In genomic region chr10:12354106-12354505, GRCm38 (mm10) we compare ENCODE assay signal across 21 mouse cellular contexts.
A peak's percentile ranks its signal among the peaks of the same experiment; 100 is the strongest.
DNase-seq lines count a peak whose midpoint lies in the region; ATAC-seq lines count a peak whose summit lies in the region.
"Had no signal": no experiment of that assay in that cellular context is flagged by ENCODE, and none has a peak within 500 bp of the region (broad histone marks: within the 10 kb centered on the region; RNA-seq: fewer than 3 reads in every experiment).

No protein-coding gene starts in this region.

- no peaks in the 10 kb centered on the region for H3K9me3 ChIP-seq in forebrain, embryonic 16.5 days (ENCODE audit: control insufficient read depth, low read length)
- H3K9me3 ChIP-seq in forebrain, embryonic 11.5 days (ENCODE audit: control insufficient read depth, low read length): no peaks in the 10 kb centered on the region
- H3K9me3 ChIP-seq in heart, embryonic 11.5 days (replicated peaks; ENCODE audit: control insufficient read depth, low read length): no peaks in the 10 kb centered on the region
- H3K9me3 ChIP-seq in heart, embryonic 16.5 days (replicated peaks; ENCODE audit: control insufficient read depth, low read length): no peaks in the 10 kb centered on the region
- H3K9me3 ChIP-seq: embryonic facial prominence, embryonic 13.5 days; forebrain, embryonic 12.5 days; G1E; hindbrain, embryonic 12.5 days; intestine, embryonic 15.5 days; limb, embryonic 13.5 days had no signal

- H3K27me3 ChIP-seq in forebrain, embryonic 16.5 days (replicated peaks; ENCODE audit: control insufficient read depth, insufficient read depth, low read length): no peaks in the 10 kb centered on the region
- no peaks in the 10 kb centered on the region for H3K27me3 ChIP-seq in forebrain, embryonic 11.5 days (ENCODE audit: control insufficient read depth, insufficient read depth, low read length)
- H3K27me3 ChIP-seq in heart, embryonic 11.5 days (ENCODE audit: control insufficient read depth, insufficient read depth, low read length): no peaks in the 10 kb centered on the region
- H3K27me3 ChIP-seq in heart, embryonic 16.5 days (ENCODE audit: control insufficient read depth, insufficient read depth, low read length): no peaks in the 10 kb centered on the region
- H3K27me3 ChIP-seq: embryonic facial prominence, embryonic 13.5 days; forebrain, embryonic 12.5 days; hindbrain, embryonic 12.5 days; intestine, embryonic 15.5 days; limb, embryonic 13.5 days had no signal

- no peak overlapping the region for H3K4me2 ChIP-seq in forebrain, embryonic 16.5 days (ENCODE audit: low read length)
- H3K4me2 ChIP-seq in forebrain, embryonic 11.5 days (ENCODE audit: low read depth, low read length, severe bottlenecking): no peak overlapping the region
- H3K4me2 ChIP-seq in heart, embryonic 11.5 days: no peak overlapping the region
- peak overlapping the region; percentile 15; the same call in 1 of the 2 replicates for H3K4me2 ChIP-seq in heart, embryonic 16.5 days (ENCODE audit: low read depth, low read length)
- H3K4me2 ChIP-seq: embryonic facial prominence, embryonic 13.5 days; forebrain, embryonic 12.5 days; hindbrain, embryonic 12.5 days; intestine, embryonic 15.5 days; limb, embryonic 13.5 days; liver, embryonic 11.5 days had no signal

- intact Hi-C loops in heart, postnatal 25 days (cut with DNase I): no loop called here

- no peaks in the 10 kb centered on the region; the same call in 1 of the 2 replicates for H3K4me1 ChIP-seq in forebrain, embryonic 16.5 days (replicated peaks; ENCODE audit: control insufficient read depth, insufficient read depth, low read length)
- H3K4me1 ChIP-seq in forebrain, embryonic 11.5 days (replicated peaks; ENCODE audit: control insufficient read depth, insufficient read depth, low read length): no peaks in the 10 kb centered on the region
- no peaks in the 10 kb centered on the region for H3K4me1 ChIP-seq in heart, embryonic 11.5 days (ENCODE audit: control insufficient read depth, insufficient read depth, low read length)
- peaks cover 13% of the 10 kb centered on the region for H3K4me1 ChIP-seq in heart, embryonic 16.5 days (ENCODE audit: control insufficient read depth, insufficient read depth, low read length)
- peaks cover 3% of the 10 kb centered on the region; the same call in 1 of the 2 replicates for H3K4me1 ChIP-seq in brown adipose tissue, adult 24 weeks (ENCODE audit: control insufficient read depth, insufficient read depth, insufficient read length, low read length)
- H3K4me1 ChIP-seq: embryonic facial prominence, embryonic 13.5 days; forebrain, embryonic 12.5 days; hindbrain, embryonic 12.5 days; intestine, embryonic 15.5 days; limb, embryonic 13.5 days had no signal

- no peak overlapping the region for H3K27ac ChIP-seq in forebrain, embryonic 16.5 days (ENCODE audit: low read length)
- H3K27ac ChIP-seq in forebrain, embryonic 11.5 days (ENCODE audit: low read depth, low read length): no peak overlapping the region
- peak overlapping the region; percentile 50 for H3K27ac ChIP-seq in heart, embryonic 11.5 days (ENCODE audit: low read depth, low read length)
- H3K27ac ChIP-seq in heart, embryonic 16.5 days (ENCODE audit: low read length): peak overlapping the region; percentile 94
- 0 out of 2 replicates have a peak overlapping the region, but pooled peaks have one; percentile 46 for H3K27ac ChIP-seq in brown adipose tissue, adult 24 weeks (replicated peaks; ENCODE audit: low read depth, low read length)
- H3K27ac ChIP-seq: embryonic facial prominence, embryonic 13.5 days; forebrain, embryonic 12.5 days; hindbrain, embryonic 12.5 days; hindbrain, postnatal 0 days; intestine, embryonic 15.5 days; kidney, postnatal 0 days; limb, embryonic 13.5 days had no signal

- peak; percentile 28; the same call in 1 of the 2 replicates for ATAC-seq in forebrain, embryonic 16.5 days
- no peak for ATAC-seq in forebrain, embryonic 11.5 days (replicated peaks; ENCODE audit: low FRiP score)
- ATAC-seq in heart, embryonic 11.5 days (replicated peaks; ENCODE audit: insufficient number of reproducible peaks, low FRiP score, low TSS enrichment): no peak
- ATAC-seq in heart, embryonic 16.5 days (replicated peaks; ENCODE audit: extremely low read depth, insufficient read depth, low FRiP score): peak; percentile 26; the same call in 1 of the 2 replicates
- ATAC-seq: hindbrain, postnatal 0 days; intestine, embryonic 15.5 days had no signal

- no peak overlapping the region for H3K4me3 ChIP-seq in forebrain, embryonic 16.5 days (replicated peaks; ENCODE audit: low read length)
- no peak overlapping the region for H3K4me3 ChIP-seq in forebrain, embryonic 11.5 days (ENCODE audit: low read depth, low read length)
- no peak overlapping the region for H3K4me3 ChIP-seq in heart, embryonic 11.5 days (ENCODE audit: low read depth, low read length)
- no peak overlapping the region for H3K4me3 ChIP-seq in heart, embryonic 16.5 days (ENCODE audit: low read length)
- no peak overlapping the region for H3K4me3 ChIP-seq in brown adipose tissue, adult 24 weeks (ENCODE audit: insufficient read depth, low read depth, low read length)
- H3K4me3 ChIP-seq: embryonic facial prominence, embryonic 13.5 days; forebrain, embryonic 12.5 days; hindbrain, embryonic 12.5 days; intestine, embryonic 15.5 days; limb, embryonic 13.5 days had no signal

- H3K9ac ChIP-seq in forebrain, embryonic 16.5 days (replicated peaks; ENCODE audit: low read depth, low read length): no peak overlapping the region
- H3K9ac ChIP-seq in forebrain, embryonic 11.5 days (ENCODE audit: low read length): no peak overlapping the region
- H3K9ac ChIP-seq in heart, embryonic 11.5 days (ENCODE audit: low read depth, low read length): no peak overlapping the region
- H3K9ac ChIP-seq in heart, embryonic 16.5 days (ENCODE audit: low read length): no peak overlapping the region
- H3K9ac ChIP-seq: embryonic facial prominence, embryonic 13.5 days; forebrain, embryonic 12.5 days; hindbrain, embryonic 12.5 days; intestine, embryonic 15.5 days; limb, embryonic 13.5 days had no signal

- 67% methylated on average over 5 of the region's 5 CpGs for WGBS in forebrain, embryonic 16.5 days
- WGBS in forebrain, embryonic 11.5 days: 83% methylated on average over 5 of the region's 5 CpGs
- WGBS in heart, embryonic 11.5 days (ENCODE audit: insufficient replicate concordance): 49% methylated on average over 5 of the region's 5 CpGs
- 42% methylated on average over 5 of the region's 5 CpGs for WGBS in heart, embryonic 16.5 days

- no peaks in the 10 kb centered on the region for H3K36me3 ChIP-seq in forebrain, embryonic 16.5 days (ENCODE audit: control insufficient read depth, insufficient read depth)
- no peaks in the 10 kb centered on the region for H3K36me3 ChIP-seq in forebrain, embryonic 11.5 days (ENCODE audit: control insufficient read depth, insufficient read depth, low read length)
- no peaks in the 10 kb centered on the region for H3K36me3 ChIP-seq in heart, embryonic 11.5 days (ENCODE audit: control insufficient read depth, insufficient read depth, low read length)
- H3K36me3 ChIP-seq in heart, embryonic 16.5 days (ENCODE audit: control insufficient read depth, insufficient read depth): no peaks in the 10 kb centered on the region
- H3K36me3 ChIP-seq: embryonic facial prominence, embryonic 13.5 days; forebrain, embryonic 12.5 days; G1E; hindbrain, embryonic 12.5 days; intestine, embryonic 15.5 days; limb, embryonic 13.5 days had no signal

- no peak for DNase-seq in forebrain, embryonic 11.5 days (ENCODE audit: low spot score)
- DNase-seq in heart, adult 8-10 months (ENCODE audit: low spot score): no peak
- no peak for DNase-seq in heart, postnatal 25 days (ENCODE audit: low spot score)
- DNase-seq: cerebellum, adult 11-12 months; kidney, adult 2 months; kidney, postnatal 4 days; midbrain, embryonic 14.5 days; thymus, postnatal 4 days had no signal

Comparison
In these comparisons a context has a peak if more than half of its experiments do, and no peak if none do; other contexts are left out.
1. ATAC-seq: peak in forebrain, embryonic 16.5 days (single experiment) and heart, embryonic 16.5 days (single experiment); none in forebrain, embryonic 11.5 days (single experiment) and heart, embryonic 11.5 days (single experiment).
2. H3K27ac ChIP-seq: peak in heart, embryonic 11.5 days (single experiment), heart, embryonic 16.5 days (single experiment) and brown adipose tissue, adult 24 weeks (single experiment); none in forebrain, embryonic 16.5 days (single experiment) and forebrain, embryonic 11.5 days (single experiment).